Mouse (Mus musculus) liver, adult 2 months (tissue): ENCODE data around the gene Rasal1.

Experiments
- CTCF ChIP-seq: fragments of 200-500 bp; IDR thresholded peaks from 2 replicates; pipeline ENCODE4 v1.5.1; 2011; ENCODE audit warnings: low read depth, low read length, control low read depth
- POLR2A ChIP-seq: fragments of 200-500 bp; IDR thresholded peaks from 2 replicates; pipeline ENCODE4 v1.6.1; 2011; ENCODE audit warnings: low read length, control low read depth; ENCODE audit not compliant: insufficient read depth; ENCODE audit errors: extremely low read depth

DNA sequence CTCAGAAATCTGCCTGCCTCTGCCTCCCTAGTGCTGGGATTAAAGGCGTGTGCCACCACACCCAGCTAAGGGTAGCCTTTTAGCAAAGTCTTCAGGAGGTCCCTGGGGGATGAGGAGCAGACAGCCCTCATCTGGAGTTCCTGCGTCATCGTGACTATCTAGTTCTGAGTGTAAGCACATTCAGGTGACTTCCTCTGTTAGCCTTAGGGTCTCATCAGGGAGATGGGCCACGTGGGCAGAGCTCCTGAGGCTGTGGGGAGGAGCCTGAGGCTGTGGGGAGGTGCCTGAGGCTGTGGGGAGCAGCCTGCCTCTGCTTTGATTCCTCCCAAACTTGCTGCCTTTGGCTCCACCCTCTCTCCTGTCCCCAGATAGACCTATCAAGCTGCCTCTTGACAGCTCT, 48.3 kb downstream of the Rasal1 start:
- TF ChIP-seq CTCF = no peak
- TF ChIP-seq POLR2A = no peak
